Mouse (Mus musculus): Measurements from ENCODE around the gene Clstn2. TPM values are rescaled to one million over a fixed set of nuclear protein-coding genes. Genes with fewer than 3 reads are reported as not detected.

Gene Clstn2
- total and polyA plus RNA-seq, 3 experiments = not detected

GRCm38 (mm10) chr9:97501416-97501815 lies 531.6 kb downstream of the Clstn2 start:
- in situ Hi-C loops (cut with MboI; ENCODE audit: low pct_ligation_motif_present, low pct_unique_long_range_greater_than_20kb, low sequenced_read_pairs) = no loop called here
- H3K4me1 ChIP-seq (ENCODE audit: control insufficient read depth in 1 of 2, insufficient read depth in 2 of 2) = no peaks in the 10 kb centered on the region

GRCm38 (mm10) chr9:97495056-97495455 lies 537.9 kb downstream of the Clstn2 start:
- Histone ChIP-seq H3K79me2 (replicated peaks; ENCODE audit: control insufficient read depth, extremely low read depth, insufficient read depth, poor library complexity, severe bottlenecking) (no peaks in the 10 kb centered on the region), H3K27me3 (replicated peaks) (no peaks in the 10 kb centered on the region), H3K9me3 (replicated peaks; ENCODE audit: low read length) (peaks cover 71% of the 10 kb centered on the region), H3K36me3 (replicated peaks in 1 of 2; ENCODE audit: control insufficient read depth in 1 of 2, insufficient read depth in 1 of 2, low read length in 1 of 2) (no peaks in the 10 kb centered on the region), H3K4me2 (ENCODE audit: insufficient read depth, low read depth, poor library complexity, severe bottlenecking) (no peak overlapping the region), H3K9ac (ENCODE audit: insufficient read depth, low read depth) (no peak overlapping the region), H3K27ac (ENCODE audit: insufficient read depth, low read depth) (no peak overlapping the region), H3K4me1 (ENCODE audit: control insufficient read depth in 1 of 2, insufficient read depth in 2 of 2) (no peaks in the 10 kb centered on the region), H3K4me3 (replicated peaks in 1 of 3; ENCODE audit: low read depth in 2 of 3, low read length in 2 of 3, poor library complexity in 1 of 3) (no peak overlapping the region)
- no peak for DNase-seq (ENCODE audit: extremely low read depth)
- dilution Hi-C loops (cut with MboI; ENCODE audit: extremely low pct_ligation_motif_present, extremely low pct_unique_long_range_greater_than_20kb, low sequenced_read_pairs) = no loop called here
- in situ Hi-C loops (cut with MboI; ENCODE audit: low pct_ligation_motif_present, low pct_unique_long_range_greater_than_20kb, low sequenced_read_pairs) = no loop called here
- TF ChIP-seq ELF1 (IDR thresholded peaks at IDR 0.05; ENCODE audit: low read depth, low read length) (no peak), MEF2A (IDR thresholded peaks at IDR 0.05; ENCODE audit: borderline replicate concordance, low read depth, low read length) (no peak), PAX5 (IDR thresholded peaks at IDR 0.05; ENCODE audit: low read length) (no peak), TCF12 (IDR thresholded peaks at IDR 0.05; ENCODE audit: low read depth, low read length) (no peak), RCOR1 (conservative IDR thresholded peaks at IDR 0.05; ENCODE audit: low read depth, low read length) (no peak), KAT2A (IDR thresholded peaks at IDR 0.05; ENCODE audit: insufficient replicate concordance, low read length) (no peak), BHLHE40 (IDR thresholded peaks at IDR 0.05; ENCODE audit: low read depth, low read length) (no peak), ETS1 (conservative IDR thresholded peaks at IDR 0.05; ENCODE audit: low read depth, low read length) (no peak), ZKSCAN1 (IDR thresholded peaks at IDR 0.05; ENCODE audit: borderline replicate concordance, low read depth, low read length) (no peak), JUND (conservative IDR thresholded peaks at IDR 0.05; ENCODE audit: low read depth, low read length) (no peak), CTCF (conservative IDR thresholded peaks at IDR 0.05 in 1 of 2, IDR thresholded peaks at IDR 0.05 in 1 of 2; ENCODE audit: low read depth in 2 of 2, low read length in 2 of 2) (no peak), POLR2A (IDR thresholded peaks at IDR 0.05; ENCODE audit: low read depth, low read length) (no peak), MAFK (IDR thresholded peaks at IDR 0.05; ENCODE audit: insufficient replicate concordance, low read length) (no peak), MXI1 (IDR thresholded peaks at IDR 0.05; ENCODE audit: low read depth, low read length) (no peak)

More at GRCm38 (mm10) chr9:97501416-97501815, 531.6 kb downstream of the Clstn2 start:
- no peak overlapping the region for H3K4me2 ChIP-seq (ENCODE audit: insufficient read depth, low read depth, poor library complexity, severe bottlenecking)
- no peaks in the 10 kb centered on the region for H3K79me2 ChIP-seq (replicated peaks; ENCODE audit: control insufficient read depth, extremely low read depth, insufficient read depth, poor library complexity, severe bottlenecking)
- dilution Hi-C loops (cut with MboI; ENCODE audit: extremely low pct_ligation_motif_present, extremely low pct_unique_long_range_greater_than_20kb, low sequenced_read_pairs) = no loop called here
- no peaks in the 10 kb centered on the region for H3K36me3 ChIP-seq (replicated peaks in 1 of 2; ENCODE audit: control insufficient read depth in 1 of 2, insufficient read depth in 1 of 2, low read length in 1 of 2)
- H3K9me3 ChIP-seq (replicated peaks; ENCODE audit: low read length) = peaks cover 68% of the 10 kb centered on the region
- no peak overlapping the region for H3K27ac ChIP-seq (ENCODE audit: insufficient read depth, low read depth)
- no peak overlapping the region for H3K4me3 ChIP-seq (replicated peaks in 1 of 3; ENCODE audit: low read depth in 2 of 3, low read length in 2 of 3, poor library complexity in 1 of 3)
- no peak for TF ChIP-seq HCFC1 (IDR thresholded peaks at IDR 0.05; ENCODE audit: low read depth, low read length)
- TF ChIP-seq RCOR1 (conservative IDR thresholded peaks at IDR 0.05; ENCODE audit: low read depth, low read length) = no peak
- no peak for TF ChIP-seq ZMIZ1 (IDR thresholded peaks at IDR 0.05; ENCODE audit: low read depth, low read length)
- TF ChIP-seq USF1 (IDR thresholded peaks at IDR 0.05; ENCODE audit: low read depth, low read length) = no peak
- no peak for TF ChIP-seq PAX5 (IDR thresholded peaks at IDR 0.05; ENCODE audit: low read length)
- no peak for TF ChIP-seq SIN3A (IDR thresholded peaks at IDR 0.05; ENCODE audit: low read length)
- TF ChIP-seq E2F4 (IDR thresholded peaks at IDR 0.05; ENCODE audit: insufficient replicate concordance, low read depth, low read length) = no peak
- no peak for TF ChIP-seq ETS1 (conservative IDR thresholded peaks at IDR 0.05; ENCODE audit: low read depth, low read length)
- no peak for TF ChIP-seq NELFE (IDR thresholded peaks at IDR 0.05; ENCODE audit: low read depth, low read length)
- no peak for TF ChIP-seq NRF1 (IDR thresholded peaks at IDR 0.05; ENCODE audit: low read depth, low read length)
- no peak for TF ChIP-seq SMC3 (IDR thresholded peaks at IDR 0.05; ENCODE audit: low read depth, low read length)
- TF ChIP-seq EP300 (IDR thresholded peaks at IDR 0.05; ENCODE audit: low read length) = no peak
- TF ChIP-seq JUND (conservative IDR thresholded peaks at IDR 0.05; ENCODE audit: low read depth, low read length) = no peak
- no peak for TF ChIP-seq KAT2A (IDR thresholded peaks at IDR 0.05; ENCODE audit: insufficient replicate concordance, low read length)
- TF ChIP-seq ZC3H11A (IDR thresholded peaks at IDR 0.05; ENCODE audit: low read depth, low read length) = no peak
- H3K9ac ChIP-seq (ENCODE audit: insufficient read depth, low read depth) = no peak overlapping the region
- no peak for DNase-seq (ENCODE audit: extremely low read depth)
- no peaks in the 10 kb centered on the region for H3K27me3 ChIP-seq (replicated peaks)

All from CH12.LX (cell line).